Mouse (Mus musculus) lung, postnatal 10 days (tissue): Measurements from ENCODE around the gene Epyc.
"Not testable (repeated sequence)": the region's sequence is repeated elsewhere in the genome, so short reads cannot be mapped to it uniquely, and the experiment has no call there.

Experiments
- DNase-seq: peaks from one replicate; pipeline ENCODE4 v3.0.0; 2021

The Epyc gene

DNA sequence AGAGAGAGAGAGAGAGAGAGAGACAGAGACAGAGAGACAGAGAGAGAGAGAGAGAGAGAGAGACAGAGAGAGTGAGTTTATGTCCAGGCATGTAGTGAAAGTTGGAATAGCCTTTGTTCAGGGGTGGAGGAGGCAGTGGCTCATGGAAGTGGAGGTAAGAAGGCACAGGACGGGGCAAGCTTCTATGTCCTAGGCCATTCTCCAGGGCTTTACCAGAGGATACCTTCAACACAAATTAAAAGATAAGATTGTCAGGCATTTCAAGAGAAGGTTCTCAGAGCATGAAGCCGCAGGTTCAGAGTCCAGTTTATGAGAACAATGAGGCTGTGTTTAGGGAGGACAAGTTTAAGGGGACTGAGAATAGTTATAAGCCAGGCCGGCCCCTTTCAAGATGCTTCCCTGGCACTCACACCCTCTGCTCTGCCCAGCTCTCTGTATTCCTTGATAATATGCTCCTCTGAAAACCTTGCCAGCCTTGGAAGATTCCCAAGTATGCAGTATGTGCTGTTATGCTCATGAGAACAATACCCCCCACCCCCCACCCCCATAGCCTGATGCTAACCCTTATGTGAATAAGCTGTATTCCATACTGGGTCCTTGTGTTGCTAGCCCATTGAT is 71.5 kb downstream of the Epyc start:
- DNase-seq, result peak; percentile 3

DNA sequence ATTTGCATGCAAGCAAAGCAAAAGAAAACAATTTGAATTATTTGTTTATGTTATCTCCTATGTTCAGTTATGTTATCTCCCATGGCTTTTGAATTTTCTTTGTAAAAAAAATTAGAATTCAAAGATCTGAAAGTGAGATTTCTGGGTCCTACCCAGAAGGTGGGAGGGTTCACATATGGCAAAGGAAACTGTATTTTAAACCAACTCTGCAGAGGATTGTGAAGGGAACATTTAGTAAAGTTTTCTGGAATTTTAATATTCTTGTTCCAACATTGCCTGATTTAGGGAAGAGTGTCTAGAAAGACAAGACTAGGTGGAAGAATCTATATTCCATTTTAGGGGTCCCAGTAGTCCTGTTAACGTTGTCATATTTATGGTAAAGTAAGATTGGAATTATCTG is 73.4 kb downstream of the Epyc start:
- DNase-seq, result no peak

DNA sequence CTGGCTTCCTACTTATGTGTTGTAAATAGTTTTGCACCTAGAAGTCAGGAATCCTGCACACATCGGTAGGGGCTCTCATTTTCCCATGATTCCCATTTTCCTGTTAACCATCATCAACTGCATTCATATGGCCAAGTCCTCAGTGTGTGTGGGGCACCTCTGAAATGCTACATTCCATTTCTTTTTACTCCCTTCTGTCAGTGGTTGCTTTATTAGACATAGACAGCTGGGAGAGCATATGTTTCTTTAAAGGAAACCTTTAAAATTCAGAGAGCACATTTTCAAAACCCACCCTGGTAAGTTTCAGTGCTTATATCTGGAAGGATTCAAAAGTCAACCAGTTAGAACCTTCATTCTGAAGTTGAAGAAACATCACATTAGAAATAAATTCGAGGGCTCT is 74.2 kb downstream of the Epyc start:
- no peak for DNase-seq

DNA sequence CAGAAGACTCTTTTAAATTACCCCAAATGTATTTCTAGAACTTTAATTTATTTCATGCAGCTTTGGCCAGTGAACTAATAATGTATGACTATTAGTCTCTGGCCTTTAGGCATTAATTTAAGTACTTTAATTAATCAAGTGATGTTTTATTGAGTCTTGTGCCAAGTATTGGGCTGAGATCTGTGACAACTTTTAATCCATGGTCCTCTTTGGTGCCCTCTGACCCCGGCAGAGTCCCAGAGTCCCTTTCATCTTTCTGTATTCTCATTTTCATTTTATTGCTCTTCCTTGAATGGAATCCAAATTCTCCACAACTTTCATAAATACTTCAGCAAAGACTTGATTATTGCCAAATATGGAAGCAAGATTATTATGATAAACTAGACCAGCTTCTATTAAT is 76.8 kb downstream of the Epyc start:
- DNase-seq, result no peak

DNA sequence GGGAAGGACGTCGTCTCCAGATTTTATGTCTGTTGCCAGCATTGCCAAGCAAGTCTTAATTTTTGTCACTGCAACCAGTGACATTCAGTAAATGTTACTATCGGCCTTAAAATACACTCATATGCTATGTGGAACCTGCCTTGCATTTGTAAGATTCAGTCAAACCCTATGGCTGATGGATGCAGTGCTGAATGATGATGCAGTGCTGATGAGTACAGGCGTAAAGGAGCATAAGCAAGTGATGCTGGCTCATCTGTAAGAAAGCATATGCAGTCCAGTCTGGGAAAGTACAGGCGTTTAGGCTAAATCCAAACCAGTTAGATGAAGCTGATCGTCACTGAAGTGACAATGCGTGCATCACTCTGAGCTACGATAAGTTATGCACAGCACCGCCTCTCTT is 78.8 kb downstream of the Epyc start:
- DNase-seq, result no peak

DNA sequence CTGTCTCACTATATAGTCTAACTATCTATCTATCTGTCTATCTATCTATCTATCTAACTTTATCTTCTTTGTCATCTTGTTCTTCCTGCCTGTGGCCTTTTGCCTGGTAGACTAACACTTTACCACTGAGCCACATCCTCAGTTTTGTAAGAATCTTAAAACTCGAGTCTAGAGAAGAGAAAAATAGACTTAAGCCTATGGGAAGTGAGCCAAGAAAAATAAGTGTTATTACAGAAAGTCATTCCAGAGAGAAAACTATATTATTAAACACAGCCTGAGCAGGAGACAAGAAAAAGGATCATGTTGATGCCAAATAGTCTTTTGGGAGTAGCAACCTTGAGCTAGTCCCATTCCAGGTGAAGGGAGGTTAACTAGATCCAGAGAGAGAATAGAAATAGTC is 82.1 kb downstream of the Epyc start:
- DNase-seq, result no peak

DNA sequence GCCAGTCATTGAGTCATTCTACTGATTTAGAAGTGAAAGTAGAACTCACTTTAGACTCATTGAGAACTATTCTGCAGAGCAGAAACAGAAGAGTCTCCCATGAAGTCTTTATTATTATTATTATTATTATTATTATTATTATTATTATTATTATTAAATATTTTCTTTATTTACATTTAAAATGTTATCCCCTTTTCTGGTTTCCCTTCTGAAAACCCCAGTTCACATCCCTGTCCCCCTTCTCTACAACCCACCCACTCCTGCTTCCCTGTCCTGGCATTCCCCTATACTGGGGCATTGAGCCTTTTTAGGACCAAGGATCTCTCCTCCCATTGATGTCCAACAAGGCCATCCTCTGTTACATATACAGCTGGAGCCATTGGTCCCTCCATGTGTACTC is 82.8 kb downstream of the Epyc start, which contains the start of gene C030005K15Rik:
Gene C030005K15Rik (minus strand): TSS at position 101 of the 400 bp plus-strand sequence.
- DNase-seq, result not testable (repeated sequence)
